Mouse (Mus musculus): ENCODE measurements at regions not wholly inside any gene's neighbourhood (a gene's known extent, or its start where the extent isn't known, plus 50 kb on each side); places are given as distances from the start of the nearest gene placed in this dataset.

GRCm38 (mm10) chr4:123990293-123991185, 72.7 kb upstream of the 4930535I16Rik start:
- H3K36me3 ChIP-seq (ENCODE audit: control insufficient read depth in 1 of 2, insufficient read depth in 2 of 2, low read length in 2 of 2) = no peaks in the 10 kb centered on the region
- H3K9ac ChIP-seq (ENCODE audit: control insufficient read depth, low read depth, low read length, poor library complexity, severe bottlenecking) = no peak overlapping the region
- no peak for DNase-seq (ENCODE audit: low read depth, low spot score)
- H3K27me3 ChIP-seq (ENCODE audit: control insufficient read depth in 1 of 2, insufficient read depth in 2 of 2, low read length in 2 of 2) = no peaks in the 10 kb centered on the region
- H3K27ac ChIP-seq (ENCODE audit: control insufficient read depth, low read depth, low read length) = no peak overlapping the region
- H3K9me3 ChIP-seq (replicated peaks; ENCODE audit: insufficient read depth, low read length) = no peaks in the 10 kb centered on the region
- TF ChIP-seq GATA1 (IDR thresholded peaks at IDR 0.05; ENCODE audit: low read depth, low read length) (no peak), CHD1 (IDR thresholded peaks at IDR 0.05; ENCODE audit: low read depth, low read length) (no peak), MEF2A (IDR thresholded peaks at IDR 0.05; ENCODE audit: extremely low read depth, insufficient replicate concordance, low read depth, low read length, poor library complexity, severe bottlenecking) (no peak), ETS1 (IDR thresholded peaks at IDR 0.05; ENCODE audit: low read depth, low read length) (no peak), MXI1 (IDR thresholded peaks at IDR 0.05; ENCODE audit: low read depth, low read length) (no peak), ZMIZ1 (IDR thresholded peaks at IDR 0.05; ENCODE audit: low read depth, low read length) (no peak), USF1 (IDR thresholded peaks at IDR 0.05; ENCODE audit: low read depth, low read length) (no peak), HCFC1 (IDR thresholded peaks at IDR 0.05; ENCODE audit: low read depth, low read length) (no peak), NRF1 (IDR thresholded peaks at IDR 0.05; ENCODE audit: insufficient read depth, low read depth, low read length, poor library complexity, severe bottlenecking) (no peak), JUND (IDR thresholded peaks at IDR 0.05; ENCODE audit: low read depth, low read length) (no peak), MAX (IDR thresholded peaks at IDR 0.05; ENCODE audit: low read length) (no peak), ELF1 (IDR thresholded peaks at IDR 0.05; ENCODE audit: low read depth, low read length) (no peak), POLR2A (IDR thresholded peaks at IDR 0.05; ENCODE audit: control insufficient read depth in 1 of 2, insufficient read depth in 1 of 2, low read depth in 1 of 2, low read length in 2 of 2, poor library complexity in 1 of 2) (no peak)
- H3K4me1 ChIP-seq (ENCODE audit: control insufficient read depth in 1 of 2, insufficient read depth in 2 of 2, low read length in 2 of 2) = no peaks in the 10 kb centered on the region
- no peaks in the 10 kb centered on the region for H3K79me2 ChIP-seq (ENCODE audit: control insufficient read depth, insufficient read depth, low read length, poor library complexity)
- no peak overlapping the region for H3K4me3 ChIP-seq (ENCODE audit: control insufficient read depth in 1 of 2, insufficient read depth in 1 of 2, low read depth in 2 of 2, low read length in 2 of 2)
